Mouse (Mus musculus) midbrain, embryonic 13.5 days (tissue): ENCODE results near the gene Crabp1. TPM values are rescaled to one million over a fixed set of nuclear protein-coding genes. Genes with fewer than 3 reads are reported as not detected.
A peak's percentile ranks its signal among the peaks of the same experiment; 100 is the strongest.

Source experiments
- ATAC-seq: fragments of 200-750 bp; cut with Nextera tagmentation; 2 replicates; pipeline ENCODE4 v1.8.0; 2017; ENCODE audit warnings: mild to moderate bottlenecking, moderate TSS enrichment, moderate library complexity
- H3K27ac ChIP-seq: fragments of 300-500 bp; sonication (generic); 2 replicates; pipeline ENCODE4 v1.5.1; 2015; ENCODE audit warnings: inconsistent platforms, mild to moderate bottlenecking, moderate library complexity
- H3K27me3 ChIP-seq: fragments of 300-500 bp; sonication (generic); 2 replicates; pipeline ENCODE4 v1.6.1; 2015; ENCODE audit warnings: mild to moderate bottlenecking, inconsistent platforms
- H3K36me3 ChIP-seq: fragments of 300-500 bp; sonication (generic); 2 replicates; pipeline ENCODE4 v1.6.1; 2015; ENCODE audit warnings: mild to moderate bottlenecking, inconsistent platforms
- H3K4me1 ChIP-seq: fragments of 300-500 bp; sonication (generic); replicated peaks from 2 replicates; pipeline ENCODE4 v1.6.1; 2015; ENCODE audit warnings: inconsistent platforms
- H3K4me2 ChIP-seq: fragments of 300-500 bp; sonication (generic); replicated peaks from 2 replicates; pipeline ENCODE4 v1.6.1; 2015; ENCODE audit warnings: moderate library complexity, mild to moderate bottlenecking, inconsistent platforms
- H3K4me3 ChIP-seq: fragments of 300-500 bp; sonication (generic); replicated peaks from 2 replicates; pipeline ENCODE4 v1.5.1; 2015; ENCODE audit warnings: mild to moderate bottlenecking, inconsistent platforms
- H3K9ac ChIP-seq: fragments of 300-500 bp; sonication (generic); replicated peaks from 2 replicates; pipeline ENCODE4 v1.6.1; 2015; ENCODE audit warnings: mild to moderate bottlenecking, inconsistent platforms
- H3K9me3 ChIP-seq: fragments of 300-500 bp; sonication (generic); 2 replicates; pipeline ENCODE4 v1.6.1; 2016; ENCODE audit warnings: mild to moderate bottlenecking, inconsistent platforms
- WGBS: fragments of 180-500 bp; shearing (Covaris S2); methylation state at CpG from one replicate; pipeline ENCODE4 v1.1.7; 2015; 5-methylcytosine and 5-hydroxymethylcytosine counted together
- polyA plus RNA-seq: library from polyadenylated mRNA; unstranded; fragments of >200 nt; fragmentation: Nextera tagmentation; extraction: Ambion mirVana; gene quantifications from 2 replicates; pipeline ENCODE4 v1.2.1, GENCODE M21; 2015

Gene Crabp1
- polyA plus RNA-seq, 1 experiment from 2014 or later: 83.3 TPM

- 41% methylated on average over 13 of the region's 13 CpGs for WGBS
- H3K9ac ChIP-seq: no peak overlapping the region
- peak; percentile 53; the same call in 1 of the 2 replicates for ATAC-seq
- H3K36me3 ChIP-seq: no peaks in the 10 kb centered on the region
- H3K4me3 ChIP-seq: no peak overlapping the region
- no peaks in the 10 kb centered on the region for H3K27me3 ChIP-seq
- H3K4me1 ChIP-seq: peaks cover 11% of the 10 kb centered on the region
- no peak overlapping the region for H3K4me2 ChIP-seq
- H3K27ac ChIP-seq: no peak overlapping the region
- no peaks in the 10 kb centered on the region for H3K9me3 ChIP-seq
Measured at GRCm38 (mm10) chr9:54745740-54746370, 18.7 kb upstream of the Crabp1 start.

- 88% methylated on average over 7 of the region's 7 CpGs for WGBS
- Histone ChIP-seq H3K27me3 (peaks cover 8% of the 10 kb centered on the region; the same call in 1 of the 2 replicates), H3K27ac (no peak overlapping the region), H3K9ac (no peak overlapping the region), H3K9me3 (no peaks in the 10 kb centered on the region), H3K4me2 (no peak overlapping the region), H3K4me1 (peaks cover 26% of the 10 kb centered on the region), H3K4me3 (no peak overlapping the region), H3K36me3 (no peaks in the 10 kb centered on the region)
- no peak for ATAC-seq
Measured at GRCm38 (mm10) chr9:54750215-54750981, 14.2 kb upstream of the Crabp1 start.

- H3K4me3 ChIP-seq: no peak overlapping the region
- 94% methylated on average over 2 of the region's 2 CpGs for WGBS
- H3K27me3 ChIP-seq: peaks cover 8% of the 10 kb centered on the region; the same call in 1 of the 2 replicates
- H3K27ac ChIP-seq: no peak overlapping the region
- H3K4me1 ChIP-seq: peaks cover 19% of the 10 kb centered on the region
- ATAC-seq: no peak
- H3K9ac ChIP-seq: no peak overlapping the region
- no peaks in the 10 kb centered on the region for H3K9me3 ChIP-seq
- no peak overlapping the region for H3K4me2 ChIP-seq
- H3K36me3 ChIP-seq: no peaks in the 10 kb centered on the region
Measured at GRCm38 (mm10) chr9:54751684-54752083, 12.9 kb upstream of the Crabp1 start.

- Histone ChIP-seq H3K27ac (0 out of 2 replicates have a peak overlapping the region, but pooled peaks have one; percentile 4), H3K36me3 (no peaks in the 10 kb centered on the region), H3K4me1 (peaks cover 19% of the 10 kb centered on the region), H3K4me3 (no peak overlapping the region), H3K9ac (no peak overlapping the region), H3K9me3 (no peaks in the 10 kb centered on the region), H3K27me3 (peaks cover 8% of the 10 kb centered on the region; the same call in 1 of the 2 replicates), H3K4me2 (peak overlapping the region; percentile 2; the same call in 1 of the 2 replicates)
- 28% methylated on average over 21 of the region's 21 CpGs for WGBS
- ATAC-seq: peak; percentile 84
Measured at GRCm38 (mm10) chr9:54752201-54752943, 12.2 kb upstream of the Crabp1 start.

GRCm38 (mm10) chr9:54752944-54753295 is 11.6 kb upstream of the Crabp1 start:
- 47% methylated on average over 11 of the region's 11 CpGs for WGBS
- H3K9ac ChIP-seq: no peak overlapping the region
- H3K4me3 ChIP-seq: no peak overlapping the region
- no peaks in the 10 kb centered on the region for H3K36me3 ChIP-seq
- H3K4me1 ChIP-seq: peaks cover 19% of the 10 kb centered on the region
- peak overlapping the region; percentile 2; the same call in 1 of the 2 replicates for H3K4me2 ChIP-seq
- peaks cover 8% of the 10 kb centered on the region; the same call in 1 of the 2 replicates for H3K27me3 ChIP-seq
- peak; percentile 28; the same call in 1 of the 2 replicates for ATAC-seq
- H3K9me3 ChIP-seq: no peaks in the 10 kb centered on the region
- H3K27ac ChIP-seq: 0 out of 2 replicates have a peak overlapping the region, but pooled peaks have one; percentile 4

- ATAC-seq: no peak
Measured at GRCm38 (mm10) chr9:54759592-54759991, 5.0 kb upstream of the Crabp1 start.

GRCm38 (mm10) chr9:54764091-54764490 is 457 bp upstream of the Crabp1 start:
- Histone ChIP-seq H3K4me2 (peak overlapping the region; percentile 68), H3K27me3 (peaks cover 62% of the 10 kb centered on the region), H3K36me3 (no peaks in the 10 kb centered on the region), H3K4me3 (peak overlapping the region; percentile 43), H3K27ac (no peak overlapping the region), H3K9me3 (no peaks in the 10 kb centered on the region), H3K9ac (no peak overlapping the region), H3K4me1 (peaks cover 32% of the 10 kb centered on the region)
- WGBS: 18% methylated on average over 12 of the region's 12 CpGs
- ATAC-seq: no peak

More at GRCm38 (mm10) chr9:54759592-54759991, 5.0 kb upstream of the Crabp1 start:
- no peaks in the 10 kb centered on the region for H3K9me3 ChIP-seq
- no peak overlapping the region for H3K4me3 ChIP-seq
- no peak overlapping the region; the same call in 1 of the 2 replicates for H3K9ac ChIP-seq
- WGBS: 7% methylated on average over 6 of the region's 6 CpGs
- H3K27ac ChIP-seq: no peak overlapping the region
- no peak overlapping the region for H3K4me2 ChIP-seq
- peaks cover 10% of the 10 kb centered on the region for H3K4me1 ChIP-seq
- H3K27me3 ChIP-seq: peaks cover 32% of the 10 kb centered on the region
- H3K36me3 ChIP-seq: no peaks in the 10 kb centered on the region

- WGBS: under 1% methylated on average over 41 of the region's 41 CpGs
- H3K4me2 ChIP-seq: peak overlapping the region; percentile 68
- H3K36me3 ChIP-seq: no peaks in the 10 kb centered on the region
- no peak overlapping the region for H3K27ac ChIP-seq
- peaks cover 70% of the 10 kb centered on the region for H3K27me3 ChIP-seq
- peak; percentile 49; the same call in 1 of the 2 replicates for ATAC-seq
- no peaks in the 10 kb centered on the region for H3K9me3 ChIP-seq
- H3K4me3 ChIP-seq: peak overlapping the region; percentile 43
- peak overlapping the region; percentile 46; the same call in 1 of the 2 replicates for H3K9ac ChIP-seq
- H3K4me1 ChIP-seq: peaks cover 33% of the 10 kb centered on the region
Measured at GRCm38 (mm10) chr9:54765336-54766085, 963 bp downstream of the Crabp1 start.

- H3K4me3 ChIP-seq: no peak overlapping the region
- H3K27me3 ChIP-seq: peaks cover 32% of the 10 kb centered on the region
- H3K36me3 ChIP-seq: no peaks in the 10 kb centered on the region
- H3K9me3 ChIP-seq: no peaks in the 10 kb centered on the region
- ATAC-seq: no peak
- peaks cover 23% of the 10 kb centered on the region for H3K4me1 ChIP-seq
- H3K4me2 ChIP-seq: no peak overlapping the region
- H3K27ac ChIP-seq: no peak overlapping the region
- 57% methylated on average over 11 of the region's 11 CpGs for WGBS
- H3K9ac ChIP-seq: no peak overlapping the region
Measured at GRCm38 (mm10) chr9:54770140-54770780, 5.7 kb downstream of the Crabp1 start.

GRCm38 (mm10) chr9:54776451-54776982 is 12.0 kb downstream of the Crabp1 start:
- H3K4me2 ChIP-seq: no peak overlapping the region
- WGBS: 90% methylated on average over 13 of the region's 13 CpGs
- H3K4me3 ChIP-seq: no peak overlapping the region

GRCm38 (mm10) chr9:54779280-54779679 is 14.7 kb downstream of the Crabp1 start:
- Histone ChIP-seq H3K27ac (no peak overlapping the region), H3K4me2 (no peak overlapping the region), H3K27me3 (no peaks in the 10 kb centered on the region), H3K36me3 (no peaks in the 10 kb centered on the region), H3K9me3 (no peaks in the 10 kb centered on the region), H3K9ac (no peak overlapping the region), H3K4me1 (no peaks in the 10 kb centered on the region), H3K4me3 (no peak overlapping the region)
- ATAC-seq: no peak
- 83% methylated on average over 8 of the region's 8 CpGs for WGBS

More at GRCm38 (mm10) chr9:54776451-54776982, 12.0 kb downstream of the Crabp1 start:
- Histone ChIP-seq H3K9me3 (no peaks in the 10 kb centered on the region), H3K27me3 (no peaks in the 10 kb centered on the region), H3K27ac (no peak overlapping the region), H3K36me3 (no peaks in the 10 kb centered on the region), H3K4me1 (no peaks in the 10 kb centered on the region), H3K9ac (no peak overlapping the region)
- no peak for ATAC-seq
